Mouse (Mus musculus) B cell, adult 2 months (primary cell): ENCODE measurements around the gene Sae1.

Source experiments
- DNase-seq, 2 experiments: peaks; one replicate each; pipeline ENCODE4 v3.0.0; 2022

The Sae1 gene

GRCm38 (mm10) chr7:16387160-16388041, at the start of gene Sae1:
Gene Sae1 (minus strand): TSS chr7:16387806.
- peak; percentile 91 to 94 for DNase-seq

DNA sequence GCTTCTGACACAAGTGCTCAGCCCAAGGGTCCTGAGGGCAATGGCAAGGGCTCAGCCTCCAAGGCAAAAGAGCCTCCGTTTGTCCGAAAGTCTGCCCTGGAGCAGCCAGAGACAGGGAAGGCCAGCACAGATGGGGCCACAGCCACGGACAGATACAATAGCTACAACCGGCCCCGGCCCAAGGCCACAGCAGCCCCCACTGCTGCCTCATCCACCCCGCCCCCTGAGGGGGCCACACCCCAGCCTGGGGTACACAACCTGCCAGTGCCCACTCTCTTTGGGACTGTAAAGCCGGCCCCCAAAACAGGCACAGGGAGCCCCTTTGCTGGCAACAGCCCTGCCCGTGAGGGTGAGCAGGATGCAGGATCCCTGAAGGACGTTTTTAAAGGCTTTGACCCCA, 47.5 kb upstream of the Sae1 start:
- no peak for DNase-seq

DNA sequence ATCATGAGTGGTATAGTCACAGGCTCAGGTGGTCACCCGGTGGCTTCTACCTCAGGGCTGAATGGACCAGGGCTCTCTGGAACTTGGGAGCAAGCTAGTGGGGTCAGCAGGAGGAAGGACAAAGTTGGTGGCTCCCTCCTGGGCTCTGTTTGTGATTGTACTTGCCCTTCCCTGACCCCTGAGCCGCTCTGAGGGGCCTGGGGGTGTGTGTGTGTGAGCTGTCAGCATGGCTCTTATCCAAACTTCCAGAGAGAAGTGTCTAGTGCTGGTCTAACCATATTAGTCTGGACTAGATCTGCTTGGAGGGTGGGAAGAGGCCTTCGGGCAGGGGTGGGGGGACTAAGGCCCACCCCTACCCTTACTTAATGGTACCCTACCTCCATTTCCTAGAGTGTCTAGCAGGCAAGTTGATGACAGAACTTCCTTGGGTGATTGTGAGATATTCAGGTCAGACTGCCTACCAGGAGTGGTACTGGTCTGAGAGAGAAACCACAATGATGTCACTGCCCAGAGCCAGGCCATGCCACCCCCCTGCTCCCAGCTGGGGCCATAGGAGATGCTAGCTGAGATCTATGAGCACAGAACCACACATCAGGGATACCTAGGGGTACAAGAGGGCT, 45.9 kb upstream of the Sae1 start:
- no peak for DNase-seq

GRCm38 (mm10) chr7:16426129-16426729, 38.6 kb upstream of the Sae1 start:
- DNase-seq: peak; percentile 84

DNA sequence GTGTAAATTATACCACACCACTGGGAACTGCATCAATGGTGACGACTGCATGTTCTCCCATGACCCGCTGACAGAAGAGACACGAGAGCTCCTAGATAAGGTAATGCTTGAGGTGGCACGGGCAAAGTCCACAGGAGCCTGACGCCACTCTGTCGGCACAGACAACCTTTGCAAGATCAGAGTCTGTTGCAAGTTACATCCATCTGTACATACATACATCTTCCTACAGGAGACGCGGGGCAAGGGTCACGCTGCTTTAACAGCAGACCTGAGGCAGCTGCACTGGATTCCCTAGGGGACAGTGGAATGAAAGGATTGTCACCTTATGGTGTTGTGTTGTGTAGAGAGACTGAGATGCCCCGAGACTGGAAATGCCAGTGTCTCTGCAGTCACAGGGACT, 38.1 kb upstream of the Sae1 start:
- no peak for DNase-seq

- no peak for DNase-seq
Measured at GRCm38 (mm10) chr7:16423731-16424130, 36.1 kb upstream of the Sae1 start.

GRCm38 (mm10) chr7:16422222-16422856, 34.7 kb upstream of the Sae1 start:
- DNase-seq: no peak

- no peak for DNase-seq
Measured at GRCm38 (mm10) chr7:16420493-16421118, 33.0 kb upstream of the Sae1 start.

DNA sequence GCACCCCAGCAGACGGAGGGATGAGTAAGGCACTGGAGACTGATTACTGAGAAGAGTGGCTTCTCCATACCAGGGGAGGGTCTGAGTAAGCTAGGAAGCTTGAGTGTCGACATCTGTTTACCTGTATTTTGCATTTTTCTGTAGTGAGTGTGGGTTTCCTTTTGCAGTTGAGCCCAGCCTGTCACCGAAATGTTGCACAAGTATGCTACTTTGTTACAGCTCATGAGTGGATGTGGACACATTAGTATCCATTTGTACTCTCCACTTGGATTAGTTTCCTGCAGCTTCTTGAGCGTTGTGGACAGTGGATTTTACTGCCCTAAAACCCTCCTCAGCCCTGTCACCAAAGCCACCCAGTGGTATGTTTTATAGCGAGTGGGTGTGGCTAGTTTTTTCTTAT, 31.1 kb upstream of the Sae1 start:
- DNase-seq: no peak

GRCm38 (mm10) chr7:16417141-16417771, 29.6 kb upstream of the Sae1 start:
- no peak for DNase-seq

DNA sequence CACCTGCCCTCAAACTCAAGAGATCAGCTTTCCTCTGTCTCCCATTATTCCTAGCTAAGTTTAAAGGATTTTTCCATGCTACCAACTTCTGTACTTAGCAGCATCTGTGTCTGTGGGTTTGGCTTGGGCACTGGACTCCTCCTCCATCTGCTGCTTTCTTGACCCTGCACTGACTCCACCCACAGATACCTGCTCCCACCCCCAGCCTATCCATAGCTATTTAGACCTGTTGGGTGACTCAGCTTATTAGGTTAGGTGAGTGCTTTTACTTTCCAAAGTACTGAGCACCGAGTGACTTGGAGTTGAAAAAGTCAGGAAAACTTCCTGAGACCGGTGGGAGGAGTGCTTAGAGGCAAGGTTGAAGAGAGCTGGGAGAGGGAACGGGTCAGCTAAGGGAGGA, 27.8 kb upstream of the Sae1 start:
- DNase-seq: no peak

DNA sequence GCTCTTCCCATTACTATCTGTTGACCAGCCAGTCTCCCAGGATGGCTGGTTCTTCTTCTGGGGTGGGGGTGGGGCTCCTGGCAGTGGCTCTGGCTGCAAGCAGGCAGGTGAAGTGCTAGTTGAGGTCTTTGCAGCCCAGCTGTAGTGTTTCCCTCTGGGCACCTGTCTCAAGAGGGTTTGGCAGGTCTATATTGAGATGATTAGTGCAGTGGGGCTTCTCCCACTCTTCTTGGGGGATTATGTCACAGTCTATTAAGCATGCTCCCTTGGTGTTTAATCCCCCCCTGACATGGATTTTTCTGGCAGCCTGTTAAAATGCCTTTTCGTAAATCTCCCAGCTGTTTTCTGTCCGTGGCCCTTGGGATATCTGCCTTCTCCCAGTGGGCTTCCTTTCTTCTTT, 25.3 kb upstream of the Sae1 start:
- DNase-seq: no peak

GRCm38 (mm10) chr7:16412220-16412896, 24.8 kb upstream of the Sae1 start:
- no peak for DNase-seq

DNA sequence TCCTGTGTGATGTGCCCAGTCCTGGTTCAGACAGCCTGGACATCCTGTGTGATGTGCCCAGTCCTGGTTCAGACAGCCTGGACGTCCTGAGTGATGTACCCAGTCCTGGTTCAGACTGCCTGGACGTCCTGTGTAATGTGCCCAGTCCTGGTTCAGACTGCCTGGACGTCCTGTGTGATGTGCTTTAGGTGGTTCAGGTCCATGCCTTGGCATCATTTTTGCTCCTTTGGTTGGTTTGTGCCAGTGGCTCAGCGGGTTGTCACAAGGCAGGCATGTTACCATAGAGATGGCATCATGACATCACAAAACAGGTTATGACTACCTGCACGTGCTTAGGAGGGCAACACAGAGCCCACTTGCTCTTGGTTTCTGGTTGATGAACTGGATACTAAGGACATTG, 23.5 kb upstream of the Sae1 start:
- DNase-seq: no peak

GRCm38 (mm10) chr7:16406978-16407377, 19.4 kb upstream of the Sae1 start:
- DNase-seq: no peak

DNA sequence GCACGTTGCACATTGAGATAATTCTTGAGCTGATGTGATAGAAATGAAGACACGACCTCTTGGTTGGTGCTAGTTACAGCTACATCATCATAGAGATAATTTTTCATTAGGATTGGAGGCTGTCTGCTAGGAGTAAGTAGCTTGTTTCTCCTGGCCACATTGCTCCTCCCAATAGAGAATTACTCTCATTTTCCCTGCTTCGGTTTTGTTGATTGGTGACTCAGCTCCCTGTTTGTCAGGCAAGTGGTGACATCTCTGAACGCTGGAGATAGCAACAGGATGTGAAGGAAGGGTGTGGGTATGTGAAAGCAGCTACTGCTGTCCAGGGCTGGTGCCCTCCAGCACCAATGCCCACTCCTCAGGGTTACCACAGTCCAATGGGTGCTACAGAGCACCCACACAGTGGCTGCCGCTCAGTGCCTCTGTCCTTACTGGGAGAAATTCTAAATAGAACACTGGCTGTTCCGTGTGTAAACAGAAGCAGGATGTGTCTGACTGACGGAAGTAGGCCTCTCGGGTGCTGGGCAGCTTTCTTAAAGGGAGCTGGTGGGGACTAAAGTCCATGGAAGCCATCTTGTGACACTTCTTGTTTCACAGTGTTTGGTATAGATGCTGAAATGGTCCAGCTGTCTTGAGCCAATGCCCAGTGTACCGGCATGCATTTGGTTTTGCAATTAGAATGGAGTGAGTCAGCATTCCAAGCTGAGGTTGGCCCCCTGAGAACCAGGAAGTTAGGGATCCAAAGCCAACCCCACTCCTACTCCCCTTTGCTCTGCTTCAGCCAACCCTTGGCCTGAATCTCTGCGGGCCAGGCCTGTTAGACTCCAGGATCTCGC, 18.1 kb upstream of the Sae1 start:
- peak; percentile 42 to 51 for DNase-seq

- DNase-seq: peak; percentile 12 to 22
Measured at GRCm38 (mm10) chr7:16405073-16405455, 17.5 kb upstream of the Sae1 start.

GRCm38 (mm10) chr7:16404315-16405072, 16.9 kb upstream of the Sae1 start:
- DNase-seq: no peak

GRCm38 (mm10) chr7:16402968-16403948, 15.7 kb upstream of the Sae1 start:
- peak; percentile 25 for DNase-seq
